Mouse (Mus musculus): Measurements from ENCODE around the gene Nsl1. TPM values are rescaled to one million over a fixed set of nuclear protein-coding genes. Genes with fewer than 3 reads are reported as not detected.

The Nsl1 gene
- polyA plus RNA-seq, 1 experiment from 2014 or later: 17.9 TPM

GRCm38 (mm10) chr1:191109907-191110306 lies 47.1 kb downstream of the Nsl1 start:
- ATAC-seq (ENCODE audit: low FRiP score) (no peak), DNase-seq (ENCODE audit: low spot score) (no peak)
- Histone ChIP-seq H3K27me3 (ENCODE audit: control insufficient read depth, insufficient read depth, low read length) (no peaks in the 10 kb centered on the region), H3K4me2 (replicated peaks; ENCODE audit: low read depth, low read length) (no peak overlapping the region), H3K36me3 (ENCODE audit: control insufficient read depth, insufficient read depth, low read length) (no peaks in the 10 kb centered on the region), H3K27ac (ENCODE audit: low read depth, low read length) (no peak overlapping the region), H3K4me3 (ENCODE audit: low read depth, low read length) (no peak overlapping the region), H3K9ac (ENCODE audit: low read depth, low read length) (no peak overlapping the region), H3K9me3 (ENCODE audit: control insufficient read depth, low read length) (no peaks in the 10 kb centered on the region), H3K4me1 (replicated peaks; ENCODE audit: control insufficient read depth, insufficient read depth, low read length) (no peaks in the 10 kb centered on the region)
- 91% methylated on average over 9 of the region's 9 CpGs for WGBS

- H3K4me2 ChIP-seq (replicated peaks; ENCODE audit: low read depth, low read length): no peak overlapping the region
- no peaks in the 10 kb centered on the region for H3K9me3 ChIP-seq (ENCODE audit: control insufficient read depth, low read length)
- no peaks in the 10 kb centered on the region for H3K36me3 ChIP-seq (ENCODE audit: control insufficient read depth, insufficient read depth, low read length)
- WGBS: 59% methylated on average over 8 of the region's 8 CpGs
- no peaks in the 10 kb centered on the region for H3K4me1 ChIP-seq (replicated peaks; ENCODE audit: control insufficient read depth, insufficient read depth, low read length)
- no peak overlapping the region for H3K4me3 ChIP-seq (ENCODE audit: low read depth, low read length)
- no peak overlapping the region for H3K27ac ChIP-seq (ENCODE audit: low read depth, low read length)
- no peak for ATAC-seq (ENCODE audit: low FRiP score)
- no peaks in the 10 kb centered on the region for H3K27me3 ChIP-seq (ENCODE audit: control insufficient read depth, insufficient read depth, low read length)
- H3K9ac ChIP-seq (ENCODE audit: low read depth, low read length): no peak overlapping the region
- DNase-seq (ENCODE audit: low spot score): no peak
Observed at GRCm38 (mm10) chr1:191111146-191111545, 48.3 kb downstream of the Nsl1 start.

GRCm38 (mm10) chr1:191114868-191115267 lies 52.1 kb downstream of the Nsl1 start:
- no peak for DNase-seq (ENCODE audit: low spot score)
- Histone ChIP-seq H3K27ac (ENCODE audit: low read depth, low read length) (no peak overlapping the region), H3K9ac (ENCODE audit: low read depth, low read length) (no peak overlapping the region), H3K36me3 (ENCODE audit: control insufficient read depth, insufficient read depth, low read length) (no peaks in the 10 kb centered on the region), H3K4me3 (ENCODE audit: low read depth, low read length) (no peak overlapping the region), H3K27me3 (ENCODE audit: control insufficient read depth, insufficient read depth, low read length) (no peaks in the 10 kb centered on the region), H3K4me2 (replicated peaks; ENCODE audit: low read depth, low read length) (no peak overlapping the region), H3K9me3 (ENCODE audit: control insufficient read depth, low read length) (no peaks in the 10 kb centered on the region), H3K4me1 (replicated peaks; ENCODE audit: control insufficient read depth, insufficient read depth, low read length) (no peaks in the 10 kb centered on the region)
- 77% methylated on average over 7 of the region's 7 CpGs for WGBS
- ATAC-seq (ENCODE audit: low FRiP score): no peak

- Histone ChIP-seq H3K27me3 (ENCODE audit: control insufficient read depth, insufficient read depth, low read length) (no peaks in the 10 kb centered on the region), H3K4me3 (ENCODE audit: low read depth, low read length) (no peak overlapping the region), H3K27ac (ENCODE audit: low read depth, low read length) (no peak overlapping the region), H3K4me2 (replicated peaks; ENCODE audit: low read depth, low read length) (no peak overlapping the region), H3K9me3 (ENCODE audit: control insufficient read depth, low read length) (no peaks in the 10 kb centered on the region), H3K4me1 (replicated peaks; ENCODE audit: control insufficient read depth, insufficient read depth, low read length) (no peaks in the 10 kb centered on the region), H3K36me3 (ENCODE audit: control insufficient read depth, insufficient read depth, low read length) (no peaks in the 10 kb centered on the region), H3K9ac (ENCODE audit: low read depth, low read length) (no peak overlapping the region)
- WGBS: 76% methylated on average over 11 of the region's 11 CpGs
- ATAC-seq (ENCODE audit: low FRiP score): no peak
- DNase-seq (ENCODE audit: low spot score): no peak
Observed at GRCm38 (mm10) chr1:191115514-191116238, 52.9 kb downstream of the Nsl1 start.

- no peak overlapping the region for H3K27ac ChIP-seq (ENCODE audit: low read depth, low read length)
- no peaks in the 10 kb centered on the region for H3K9me3 ChIP-seq (ENCODE audit: control insufficient read depth, low read length)
- no peak for DNase-seq (ENCODE audit: low spot score)
- no peaks in the 10 kb centered on the region for H3K36me3 ChIP-seq (ENCODE audit: control insufficient read depth, insufficient read depth, low read length)
- H3K27me3 ChIP-seq (ENCODE audit: control insufficient read depth, insufficient read depth, low read length): no peaks in the 10 kb centered on the region
- 81% methylated on average over 3 of the region's 3 CpGs for WGBS
- H3K4me2 ChIP-seq (replicated peaks; ENCODE audit: low read depth, low read length): no peak overlapping the region
- H3K4me3 ChIP-seq (ENCODE audit: low read depth, low read length): no peak overlapping the region
- H3K9ac ChIP-seq (ENCODE audit: low read depth, low read length): no peak overlapping the region
- H3K4me1 ChIP-seq (replicated peaks; ENCODE audit: control insufficient read depth, insufficient read depth, low read length): no peaks in the 10 kb centered on the region
- ATAC-seq (ENCODE audit: low FRiP score): no peak
Observed at GRCm38 (mm10) chr1:191122744-191123143, 59.9 kb downstream of the Nsl1 start.

GRCm38 (mm10) chr1:191123696-191124095 lies 60.9 kb downstream of the Nsl1 start:
- H3K4me2 ChIP-seq (replicated peaks; ENCODE audit: low read depth, low read length): no peak overlapping the region
- H3K4me1 ChIP-seq (replicated peaks; ENCODE audit: control insufficient read depth, insufficient read depth, low read length): no peaks in the 10 kb centered on the region
- no peaks in the 10 kb centered on the region for H3K27me3 ChIP-seq (ENCODE audit: control insufficient read depth, insufficient read depth, low read length)
- H3K9ac ChIP-seq (ENCODE audit: low read depth, low read length): no peak overlapping the region
- H3K36me3 ChIP-seq (ENCODE audit: control insufficient read depth, insufficient read depth, low read length): no peaks in the 10 kb centered on the region
- ATAC-seq (ENCODE audit: low FRiP score) (no peak), DNase-seq (ENCODE audit: low spot score) (no peak)
- 83% methylated on average over 2 of the region's 2 CpGs for WGBS
- H3K27ac ChIP-seq (ENCODE audit: low read depth, low read length): no peak overlapping the region
- H3K4me3 ChIP-seq (ENCODE audit: low read depth, low read length): no peak overlapping the region
- H3K9me3 ChIP-seq (ENCODE audit: control insufficient read depth, low read length): no peaks in the 10 kb centered on the region

- Histone ChIP-seq H3K9me3 (ENCODE audit: control insufficient read depth, low read length) (no peaks in the 10 kb centered on the region), H3K4me2 (replicated peaks; ENCODE audit: low read depth, low read length) (no peak overlapping the region), H3K9ac (ENCODE audit: low read depth, low read length) (no peak overlapping the region), H3K4me1 (replicated peaks; ENCODE audit: control insufficient read depth, insufficient read depth, low read length) (no peaks in the 10 kb centered on the region), H3K4me3 (ENCODE audit: low read depth, low read length) (no peak overlapping the region), H3K27ac (ENCODE audit: low read depth, low read length) (no peak overlapping the region), H3K27me3 (ENCODE audit: control insufficient read depth, insufficient read depth, low read length) (no peaks in the 10 kb centered on the region), H3K36me3 (ENCODE audit: control insufficient read depth, insufficient read depth, low read length) (no peaks in the 10 kb centered on the region)
- 62% methylated on average over 4 of the region's 4 CpGs for WGBS
- no peak for ATAC-seq (ENCODE audit: low FRiP score)
- no peak for DNase-seq (ENCODE audit: low spot score)
Observed at GRCm38 (mm10) chr1:191124288-191124687, 61.5 kb downstream of the Nsl1 start.

GRCm38 (mm10) chr1:191125811-191126638 lies 63.2 kb downstream of the Nsl1 start:
- Histone ChIP-seq H3K36me3 (ENCODE audit: control insufficient read depth, insufficient read depth, low read length) (no peaks in the 10 kb centered on the region), H3K9ac (ENCODE audit: low read depth, low read length) (no peak overlapping the region), H3K4me2 (replicated peaks; ENCODE audit: low read depth, low read length) (peak overlapping the region; percentile 42), H3K27ac (ENCODE audit: low read depth, low read length) (no peak overlapping the region), H3K27me3 (ENCODE audit: control insufficient read depth, insufficient read depth, low read length) (no peaks in the 10 kb centered on the region), H3K4me3 (ENCODE audit: low read depth, low read length) (0 out of 2 replicates have a peak overlapping the region, but pooled peaks have one; percentile 11), H3K4me1 (replicated peaks; ENCODE audit: control insufficient read depth, insufficient read depth, low read length) (no peaks in the 10 kb centered on the region), H3K9me3 (ENCODE audit: control insufficient read depth, low read length) (no peaks in the 10 kb centered on the region)
- ATAC-seq (ENCODE audit: low FRiP score) (peak; percentile 68), DNase-seq (ENCODE audit: low spot score) (peak; percentile 79)
- WGBS: 19% methylated on average over 38 of the region's 38 CpGs

- Histone ChIP-seq H3K4me1 (replicated peaks; ENCODE audit: control insufficient read depth, insufficient read depth, low read length) (no peaks in the 10 kb centered on the region), H3K4me3 (ENCODE audit: low read depth, low read length) (no peak overlapping the region), H3K9me3 (ENCODE audit: control insufficient read depth, low read length) (no peaks in the 10 kb centered on the region), H3K36me3 (ENCODE audit: control insufficient read depth, insufficient read depth, low read length) (no peaks in the 10 kb centered on the region), H3K4me2 (replicated peaks; ENCODE audit: low read depth, low read length) (no peak overlapping the region), H3K9ac (ENCODE audit: low read depth, low read length) (no peak overlapping the region), H3K27ac (ENCODE audit: low read depth, low read length) (no peak overlapping the region), H3K27me3 (ENCODE audit: control insufficient read depth, insufficient read depth, low read length) (no peaks in the 10 kb centered on the region)
- 90% methylated on average over 2 of the region's 2 CpGs for WGBS
- DNase-seq (ENCODE audit: low spot score) (no peak), ATAC-seq (ENCODE audit: low FRiP score) (no peak)
Observed at GRCm38 (mm10) chr1:191131692-191132091, 68.9 kb downstream of the Nsl1 start.
